Mouse (Mus musculus) cerebellum, adult (tissue): ENCODE data around the gene Fbxo8.

Source experiments
- ATAC-seq: cut with Nextera tagmentation; 2 replicates; pipeline ENCODE4 v1.9.2; 2017; ENCODE audit warnings: mild to moderate bottlenecking, moderate library complexity, mixed read lengths; ENCODE audit not compliant: insufficient number of reproducible peaks, low FRiP score, low TSS enrichment

Gene Fbxo8

DNA sequence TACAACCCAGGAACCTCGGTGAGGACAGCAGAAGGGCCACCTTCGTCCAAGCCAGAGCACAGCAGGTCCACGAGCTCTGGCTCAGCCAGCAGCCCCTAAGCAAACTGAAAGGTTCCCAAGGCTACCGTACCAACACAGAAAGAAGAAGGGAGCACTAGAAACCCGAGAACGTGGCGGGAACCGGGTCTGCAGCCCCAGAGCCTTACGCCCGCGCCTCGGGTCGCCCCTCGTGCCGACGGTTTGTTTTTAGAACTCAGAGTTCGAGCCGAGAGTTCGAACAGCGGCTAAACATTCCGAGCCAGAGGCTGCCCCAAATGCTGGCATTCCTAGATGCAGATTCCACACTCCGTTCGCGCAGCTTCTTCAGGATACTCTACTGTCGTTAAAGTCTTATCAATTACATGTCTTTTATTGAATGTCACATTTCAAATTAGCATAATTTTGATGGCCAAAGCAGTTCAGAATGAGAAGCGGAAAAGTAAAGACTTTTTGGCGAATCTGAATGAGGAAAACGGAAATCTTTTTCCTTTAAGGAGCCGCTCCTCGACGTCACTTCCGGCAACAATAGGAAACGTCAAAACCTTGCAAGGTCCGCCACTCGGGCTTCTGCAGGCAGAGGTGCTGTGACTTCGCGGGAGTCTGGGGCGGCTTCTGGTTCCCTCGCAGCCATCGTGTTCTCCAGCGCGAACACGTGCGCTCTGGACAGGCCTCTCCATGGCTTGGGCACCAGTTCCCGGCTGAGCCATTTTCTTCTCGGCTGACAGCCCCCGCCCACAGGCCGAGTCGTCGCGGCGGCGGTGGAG is at the start of gene Fbxo8, which contains the start of gene Cep44:
Fbxo8 (plus strand) TSS at position 533 of the 803 bp plus-strand sequence.
Cep44 (minus strand) TSS at position 490 of the 803 bp plus-strand sequence.
- ATAC-seq, result peak; percentile 86

DNA sequence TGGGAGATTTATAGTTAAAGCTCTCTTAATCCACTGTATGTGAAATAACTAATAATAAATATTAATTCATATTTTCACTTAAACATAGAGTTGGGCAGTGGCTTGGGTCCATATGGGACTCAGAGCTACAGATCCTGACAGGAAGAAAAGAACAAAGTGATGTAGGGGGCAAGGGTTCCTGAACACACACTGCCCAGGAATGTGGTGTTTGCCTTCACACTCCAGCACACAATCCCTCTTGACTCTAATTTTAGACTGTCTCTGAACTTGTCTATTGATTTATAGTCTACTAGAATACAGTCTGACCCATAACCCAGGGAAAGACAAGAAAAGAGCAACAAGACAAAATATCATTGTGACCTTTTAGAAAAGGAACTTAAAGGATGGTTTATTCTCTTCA is 49.0 kb upstream of the Fbxo8 start:
- ATAC-seq, result no peak

DNA sequence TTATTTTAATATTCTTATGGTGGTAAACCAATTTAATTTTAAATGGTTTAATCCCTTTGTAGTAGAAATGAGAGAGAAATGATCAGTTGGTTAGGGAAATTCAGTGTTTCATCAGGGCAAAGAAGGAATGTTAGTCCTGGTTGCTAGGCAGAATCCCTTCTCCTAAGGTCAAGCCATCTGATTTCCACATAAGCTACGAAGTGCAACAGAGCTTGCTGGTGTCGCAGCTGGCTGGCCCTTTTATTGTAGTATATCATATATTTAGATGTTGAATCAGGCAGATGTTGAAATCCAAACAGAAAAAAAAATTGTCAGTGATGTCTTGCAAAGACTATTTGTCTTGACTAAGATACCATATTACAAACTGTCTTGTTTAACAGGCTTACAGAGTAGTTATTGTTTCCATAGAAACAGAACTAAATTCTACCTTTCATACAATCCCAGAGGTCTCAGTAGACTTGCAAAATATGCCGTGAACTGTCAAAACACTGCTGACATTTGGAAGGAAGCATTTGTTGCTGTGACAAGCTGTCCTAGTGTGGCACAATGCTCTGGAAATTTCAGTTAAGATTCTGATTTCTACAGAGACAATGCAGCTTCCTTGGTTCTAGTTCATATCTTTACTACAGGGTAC is 42.5 kb upstream of the Fbxo8 start:
- no peak for ATAC-seq

DNA sequence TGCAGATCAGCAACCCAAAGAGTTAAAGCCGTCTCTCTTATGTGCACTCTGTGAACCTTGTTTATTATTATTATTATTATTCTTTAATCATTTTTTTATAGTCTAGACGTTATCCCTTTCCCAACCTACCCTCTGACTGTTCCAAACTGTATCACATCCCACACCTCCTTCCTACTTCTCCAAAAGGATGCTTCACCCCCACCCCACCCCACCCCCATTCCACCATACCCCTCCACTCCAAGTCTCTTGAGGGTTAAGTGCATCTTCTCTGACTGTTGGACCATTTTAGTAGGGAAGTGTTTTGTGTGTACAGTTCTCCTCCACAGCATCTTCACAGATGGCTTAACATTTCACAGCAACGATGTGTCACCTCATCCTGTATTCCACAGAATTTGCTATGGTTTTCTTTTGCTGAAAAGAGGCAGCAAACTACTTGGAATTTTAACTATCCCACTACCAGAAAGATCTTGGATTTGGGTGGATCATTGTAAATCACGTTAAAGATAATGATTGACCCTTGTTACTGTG is 41.9 kb upstream of the Fbxo8 start:
- ATAC-seq, result no peak

DNA sequence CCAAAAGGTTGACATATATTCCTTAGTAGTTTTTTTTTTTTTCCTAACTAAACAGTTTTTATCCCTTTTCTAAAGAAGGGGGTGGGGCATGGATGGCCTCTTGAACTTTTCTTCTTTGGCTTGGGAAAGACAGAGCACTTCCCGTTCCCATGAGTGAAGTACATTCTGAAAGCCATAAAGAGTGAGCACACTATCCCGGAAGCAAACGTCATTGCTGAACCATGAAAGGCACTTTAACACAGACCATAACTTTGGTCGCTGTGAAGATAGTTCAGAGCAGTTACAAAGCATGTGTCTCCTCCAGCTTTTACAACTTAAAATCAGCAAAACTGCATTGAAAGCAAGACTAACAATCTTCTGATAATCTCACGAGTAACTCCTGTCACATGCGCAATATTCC is 32.0 kb upstream of the Fbxo8 start:
- ATAC-seq, result no peak

DNA sequence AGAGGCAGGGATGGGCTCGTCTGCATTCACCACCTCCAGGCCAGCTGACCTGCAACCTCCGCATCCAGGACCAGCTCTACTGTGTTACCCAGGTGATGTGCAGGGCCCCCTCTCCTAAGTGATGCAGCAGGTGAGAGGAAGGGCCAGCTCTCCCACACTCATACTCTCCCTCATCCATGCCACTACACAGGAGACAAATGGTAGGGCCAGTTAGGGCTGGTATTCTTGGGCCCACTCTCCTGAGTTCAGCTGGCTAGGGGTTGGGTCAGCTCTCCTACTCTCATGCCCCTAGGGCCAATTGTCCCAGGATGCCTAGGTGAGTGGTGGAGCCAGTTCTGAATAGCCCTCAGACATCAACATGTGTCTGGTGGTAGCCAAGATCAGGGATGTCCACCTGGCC is 30.6 kb upstream of the Fbxo8 start:
- ATAC-seq, result no peak

DNA sequence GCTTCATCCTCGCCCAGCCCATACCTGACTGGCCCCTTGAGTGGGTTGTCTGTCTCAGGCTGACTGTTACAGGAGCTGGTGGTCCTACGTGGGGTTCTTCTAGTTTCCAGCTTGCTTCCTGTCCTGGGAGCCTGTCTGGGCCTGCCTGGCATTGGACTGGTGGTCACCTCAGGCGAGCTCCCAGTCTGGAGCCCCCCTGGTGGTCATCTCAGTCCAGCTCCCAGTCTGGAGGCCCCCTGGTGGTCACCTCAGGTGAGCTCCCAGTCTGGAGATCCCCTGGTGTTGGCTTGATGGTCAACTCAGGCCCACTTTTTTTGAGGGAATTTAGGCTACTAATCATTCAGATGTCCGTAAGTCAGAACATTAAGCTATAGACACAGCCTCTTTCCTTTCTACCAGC is 29.8 kb upstream of the Fbxo8 start:
- no peak for ATAC-seq

DNA sequence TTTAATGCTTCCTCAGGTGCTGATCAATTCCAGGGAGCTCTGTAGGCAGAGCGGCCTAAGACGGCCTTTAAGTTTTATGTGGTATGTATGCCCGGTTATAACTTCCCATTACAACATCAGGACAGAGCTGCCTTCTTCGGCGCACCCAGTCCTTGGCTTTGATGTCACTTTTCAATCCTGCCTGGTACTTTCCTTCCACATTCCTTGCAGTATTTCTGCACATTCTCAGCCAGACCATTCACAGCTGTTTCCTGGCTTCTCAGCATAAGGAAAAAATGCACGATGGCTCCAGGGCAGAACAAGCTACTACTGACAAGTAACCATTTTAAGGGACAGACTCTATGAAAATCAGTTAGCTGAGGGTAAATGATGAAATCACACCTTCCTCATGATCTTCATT is 22.0 kb upstream of the Fbxo8 start:
- no peak for ATAC-seq

DNA sequence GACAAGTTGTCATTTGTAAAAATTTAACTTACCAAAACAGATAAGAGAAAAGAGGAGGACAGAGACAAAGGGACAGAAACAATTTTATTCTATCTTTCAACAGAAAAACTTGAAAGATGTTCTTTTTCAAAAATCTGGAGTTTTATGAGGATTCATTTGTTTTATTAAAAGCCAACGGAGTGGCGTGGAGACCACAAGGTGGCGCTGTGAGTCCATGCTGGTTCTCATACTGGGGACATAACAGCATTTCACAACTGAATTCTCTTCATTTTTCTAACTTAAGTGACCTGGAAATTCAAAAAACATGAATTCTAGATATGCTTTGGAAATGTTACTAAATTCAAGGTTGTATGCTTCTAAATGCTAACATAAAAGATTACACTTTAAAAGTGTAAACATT is 20.5 kb upstream of the Fbxo8 start:
- ATAC-seq, result no peak

DNA sequence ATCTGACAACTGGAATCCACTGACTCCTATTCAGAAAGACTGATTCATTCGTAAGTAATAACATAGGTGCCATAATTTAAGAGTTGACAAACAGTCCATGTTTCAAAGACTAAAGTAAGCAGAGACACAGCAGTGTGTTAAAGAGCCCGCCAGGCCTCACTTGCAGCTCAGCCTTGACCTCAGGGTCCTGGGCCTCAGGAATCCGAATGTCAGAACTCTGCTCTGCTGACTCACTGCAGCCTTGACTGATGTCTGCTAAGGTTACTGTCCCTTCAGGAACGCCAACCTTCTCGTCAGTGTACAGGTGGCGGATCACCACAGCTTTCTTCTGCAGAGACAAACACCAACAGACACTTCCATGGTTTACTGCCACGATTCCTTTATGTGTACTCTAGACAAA is 10.2 kb upstream of the Fbxo8 start:
- no peak for ATAC-seq

DNA sequence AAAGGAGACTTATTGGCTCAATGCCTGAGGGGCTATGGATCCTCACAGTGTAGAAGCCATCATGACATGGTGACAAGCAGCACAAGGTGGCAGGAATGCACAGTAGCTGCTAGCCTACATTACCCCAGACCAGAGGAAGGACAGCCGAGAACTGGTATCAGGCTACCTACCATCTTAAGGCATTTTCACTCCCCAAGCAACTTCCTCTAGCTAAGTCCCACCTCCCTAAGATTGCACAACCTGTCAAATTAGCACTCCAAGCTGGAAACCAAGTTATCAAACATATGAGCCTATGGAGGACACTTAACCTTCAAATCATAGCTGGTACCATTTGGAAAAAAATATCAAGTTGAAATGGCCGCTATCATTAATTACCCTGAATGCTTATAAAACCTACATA is 3.0 kb upstream of the Fbxo8 start:
- ATAC-seq, result no peak

DNA sequence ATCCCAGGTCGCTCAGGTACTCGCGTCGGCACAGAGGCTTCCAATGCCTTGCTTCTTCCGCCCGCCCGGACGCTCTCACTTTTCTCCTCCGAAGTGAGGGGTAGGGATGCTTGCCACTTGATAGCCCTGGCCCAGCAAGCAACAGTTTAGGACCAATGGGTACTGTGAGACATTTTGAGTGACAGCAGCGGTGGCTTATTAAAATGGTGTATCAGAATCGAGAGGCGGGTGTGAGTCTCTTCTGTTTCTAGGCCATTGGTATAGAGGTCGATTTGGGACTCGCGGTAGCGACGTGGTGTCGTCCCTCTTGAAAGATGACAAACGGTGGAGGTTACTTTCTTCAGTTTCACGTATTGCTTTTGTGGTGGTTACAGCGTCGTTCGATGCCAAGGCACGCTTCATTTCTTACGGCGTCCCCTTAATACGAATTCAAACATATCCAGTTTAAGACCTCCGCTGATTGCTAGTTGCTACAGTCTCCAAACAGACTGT is 517 bp downstream of the Fbxo8 start:
- ATAC-seq, result peak; percentile 98

DNA sequence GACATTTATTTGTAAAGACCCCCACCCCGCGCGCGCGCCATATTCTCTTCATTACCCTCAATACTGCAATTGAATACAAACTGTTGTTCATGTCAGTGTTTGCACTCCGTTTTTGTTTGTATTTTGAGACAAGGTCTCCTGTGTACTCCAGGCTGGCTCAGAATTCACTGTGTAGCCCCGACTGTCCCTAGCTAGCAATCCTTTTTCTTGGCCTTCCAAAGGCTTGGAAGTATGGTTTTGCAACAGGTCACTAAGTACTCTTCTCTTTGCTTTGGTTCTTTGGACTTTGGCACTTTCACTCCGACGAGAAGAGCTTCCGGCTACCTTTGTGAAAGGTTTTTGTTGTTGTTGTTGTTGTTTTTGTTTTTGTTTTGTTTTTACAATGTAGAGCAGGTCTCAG is 1.2 kb downstream of the Fbxo8 start:
- ATAC-seq, result no peak

DNA sequence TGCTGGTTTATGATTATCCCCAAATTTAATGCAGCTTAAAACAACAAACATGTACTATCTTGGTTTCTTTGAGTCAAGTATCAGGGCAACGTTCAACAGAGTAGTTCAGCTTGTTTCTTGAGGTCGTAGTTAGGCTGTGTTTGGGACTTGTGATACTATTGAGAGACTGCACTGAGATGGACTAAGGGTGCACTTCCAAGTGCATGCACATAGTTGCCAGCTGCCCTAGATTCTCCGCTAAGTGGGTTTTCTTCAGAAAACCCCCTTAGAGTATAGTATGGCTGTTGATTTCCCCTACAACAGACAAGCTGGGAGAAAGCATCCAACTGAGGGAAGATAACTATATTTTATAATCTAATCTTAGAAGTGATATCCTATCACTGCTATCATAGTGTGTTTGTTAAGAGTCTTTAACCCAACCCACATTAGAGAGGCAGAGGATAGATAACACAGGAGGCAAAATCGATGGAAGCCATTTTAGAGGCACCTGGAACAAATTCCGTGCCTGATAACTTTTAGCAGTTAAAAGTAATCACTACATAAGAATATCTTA is 1.7 kb downstream of the Fbxo8 start:
- ATAC-seq, result no peak

DNA sequence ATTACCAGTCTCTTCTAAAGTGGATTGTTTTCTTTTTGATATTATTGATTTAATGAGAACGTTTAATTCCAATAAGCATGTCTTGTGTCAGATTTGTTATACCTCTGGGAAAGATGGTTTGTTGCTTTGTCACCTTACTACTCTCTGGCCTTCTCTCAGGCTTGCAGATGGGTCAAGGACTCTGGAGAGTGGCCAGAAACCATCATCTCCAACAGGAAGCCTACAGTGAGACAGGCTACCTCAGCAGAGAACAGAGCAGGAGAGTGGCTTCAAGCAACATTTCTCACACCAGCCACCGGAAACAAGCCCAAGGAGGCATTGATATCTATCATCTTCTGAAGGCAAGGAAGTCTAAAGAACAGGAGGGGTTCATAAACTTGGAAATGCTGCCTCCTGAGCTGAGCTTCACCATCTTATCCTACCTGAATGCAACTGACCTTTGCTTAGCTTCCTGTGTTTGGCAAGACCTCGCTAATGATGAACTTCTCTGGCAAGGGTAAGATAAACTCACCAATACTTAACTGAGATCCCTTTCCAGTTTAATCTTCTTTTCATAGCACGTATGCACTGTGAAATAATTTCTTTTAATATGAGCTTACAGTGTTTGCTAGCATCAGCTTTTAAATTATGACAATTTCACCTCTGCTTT is 13.6 kb downstream of the Fbxo8 start:
- peak; percentile 92 for ATAC-seq

DNA sequence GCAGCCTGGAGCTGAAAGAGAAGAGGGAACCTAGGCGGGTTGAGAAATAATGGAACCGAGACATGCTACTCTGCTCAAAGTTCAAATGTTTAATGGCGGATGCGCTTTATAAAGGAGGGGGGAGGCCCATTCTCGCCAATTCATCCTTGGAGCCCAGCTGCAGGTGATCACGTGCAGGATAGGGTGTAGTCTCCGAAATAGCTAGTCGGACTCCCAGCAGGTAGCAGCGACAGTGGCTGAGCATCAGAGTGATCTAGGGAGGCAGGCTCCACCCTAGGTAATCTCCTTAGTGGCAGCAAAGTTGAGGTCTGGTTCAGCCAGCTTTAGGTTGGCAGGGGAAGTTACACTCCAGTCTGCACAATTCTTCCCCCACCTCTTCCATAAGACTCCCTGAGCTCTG is 16.0 kb downstream of the Fbxo8 start:
- ATAC-seq, result no peak

DNA sequence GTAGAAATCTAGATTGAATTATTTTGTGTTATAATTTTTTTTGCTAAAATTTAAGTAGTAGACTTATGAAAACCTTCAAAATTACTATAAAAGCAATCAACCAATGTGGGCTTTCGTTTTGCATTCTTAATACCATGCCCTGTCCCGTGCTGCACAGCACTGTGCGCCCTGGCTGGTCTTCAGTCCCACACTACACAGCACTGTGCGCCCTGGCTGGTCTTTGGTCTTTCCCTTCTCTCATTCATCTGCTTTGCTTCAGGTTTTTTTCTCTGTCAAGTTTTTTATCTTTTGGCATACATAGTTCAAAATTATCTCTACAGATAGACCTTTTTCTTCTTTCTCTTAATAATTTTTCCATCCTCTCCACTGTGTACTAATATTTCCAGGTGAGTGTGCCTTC is 30.0 kb downstream of the Fbxo8 start:
- ATAC-seq, result no peak

DNA sequence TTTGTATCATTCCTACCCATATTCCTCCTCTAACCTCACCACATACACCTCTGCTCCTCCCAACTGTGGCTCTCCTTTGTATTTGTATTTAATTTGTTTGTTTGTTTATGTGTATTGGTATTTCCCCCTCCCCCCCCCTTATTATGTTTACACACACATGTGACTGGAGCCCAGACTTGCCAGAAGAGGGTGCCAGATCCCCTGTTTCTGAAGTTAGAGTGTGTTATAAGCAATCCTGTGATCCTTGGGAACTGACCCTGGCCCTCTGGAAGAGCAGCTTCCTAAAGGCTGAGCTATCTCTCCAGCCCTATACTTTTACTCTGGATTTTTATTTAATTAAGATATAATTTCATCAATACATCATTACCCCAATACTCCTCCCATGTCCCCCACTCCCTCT is 32.0 kb downstream of the Fbxo8 start:
- no peak for ATAC-seq

DNA sequence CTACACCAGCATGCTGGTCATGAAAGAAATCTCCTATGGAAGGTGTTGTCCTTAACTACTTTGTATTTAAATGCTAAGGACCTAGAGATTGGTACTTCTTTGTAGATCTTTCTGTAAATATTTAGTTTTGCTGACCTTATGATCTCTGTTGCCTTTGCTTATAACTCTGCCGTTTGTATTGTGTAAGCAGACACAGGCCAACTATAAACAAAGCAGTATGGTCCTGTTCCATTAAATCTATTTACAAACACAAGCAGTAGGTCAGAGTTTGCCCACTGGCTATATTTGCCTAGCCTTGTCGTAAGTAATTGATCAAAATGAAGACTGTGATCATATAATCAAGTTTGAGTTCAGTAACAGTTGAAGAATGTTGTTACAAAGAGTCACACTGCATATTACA is 38.1 kb downstream of the Fbxo8 start:
- no peak for ATAC-seq

DNA sequence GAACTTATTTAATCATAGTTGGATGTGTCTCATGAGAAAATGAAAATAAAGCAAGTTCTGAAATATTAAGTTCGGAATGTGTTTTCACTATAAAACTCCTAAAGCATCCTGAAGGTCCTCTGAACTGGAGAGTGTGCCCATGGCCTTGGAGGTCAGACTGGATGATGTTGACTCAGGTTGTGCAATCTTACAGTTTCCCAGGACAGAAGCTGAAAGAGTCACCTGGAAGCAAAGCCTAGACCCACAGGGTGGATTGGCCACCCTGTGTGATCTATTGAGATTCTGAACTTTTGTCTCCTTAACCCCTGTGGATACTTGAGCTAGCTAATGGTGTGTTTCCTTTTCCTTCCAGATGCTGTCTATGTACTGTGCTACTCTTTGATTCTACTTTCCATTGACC is 40.2 kb downstream of the Fbxo8 start:
- no peak for ATAC-seq

DNA sequence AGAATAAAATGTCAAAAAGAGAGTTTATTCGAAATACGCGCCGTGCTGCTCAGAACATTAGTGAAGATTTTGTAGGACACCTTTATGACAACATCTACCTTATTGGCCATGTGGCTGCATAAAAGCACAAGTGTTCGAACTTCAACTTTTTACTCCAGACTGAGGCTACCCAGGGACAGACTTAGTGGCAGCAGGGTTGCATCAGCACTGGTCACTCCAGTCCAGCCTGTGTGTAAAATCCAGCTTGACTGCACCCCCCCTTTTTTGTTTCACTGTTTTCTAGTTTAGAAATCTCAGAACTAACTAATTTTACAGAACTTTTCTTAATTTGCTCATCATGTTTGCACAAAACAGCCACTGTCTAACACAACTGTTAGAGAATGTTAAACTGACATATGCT is 40.6 kb downstream of the Fbxo8 start:
- no peak for ATAC-seq
